Mouse (Mus musculus) testis, postnatal 14 days (tissue): Measurements from ENCODE around the gene Cirbp.

Experiments
- DNase-seq: peaks from one replicate; pipeline ENCODE4 v3.0.0; 2021; ENCODE audit warnings: low spot score

Cirbp gene

GRCm38 (mm10) chr10:80137626-80138552, 27.9 kb upstream of the Cirbp start:
- DNase-seq: no peak

- DNase-seq: peak; percentile 69
Measured at GRCm38 (mm10) chr10:80138553-80139438, 27.0 kb upstream of the Cirbp start, which contains the start of gene Atp5d. TSS of gene Atp5d (plus strand) at chr10:80138632.

GRCm38 (mm10) chr10:80139439-80139775, 26.4 kb upstream of the Cirbp start:
- DNase-seq: no peak

- no peak for DNase-seq
Measured at GRCm38 (mm10) chr10:80139975-80140665, 25.7 kb upstream of the Cirbp start.

- DNase-seq: no peak
Measured at GRCm38 (mm10) chr10:80140666-80141035, 25.1 kb upstream of the Cirbp start, which contains the start of gene Cbarp. TSS of gene Cbarp (minus strand) at chr10:80140835.

GRCm38 (mm10) chr10:80141243-80141642, 24.5 kb upstream of the Cirbp start:
- DNase-seq: peak; percentile 93

- DNase-seq: peak; percentile 95
Measured at GRCm38 (mm10) chr10:80141786-80142529, 23.8 kb upstream of the Cirbp start.

GRCm38 (mm10) chr10:80142530-80142925, 23.3 kb upstream of the Cirbp start:
- DNase-seq: no peak

GRCm38 (mm10) chr10:80143664-80144063, 22.1 kb upstream of the Cirbp start:
- no peak for DNase-seq

GRCm38 (mm10) chr10:80144159-80144558, 21.6 kb upstream of the Cirbp start:
- DNase-seq: no peak

GRCm38 (mm10) chr10:80144864-80145838, 20.6 kb upstream of the Cirbp start:
- no peak for DNase-seq

GRCm38 (mm10) chr10:80145896-80146295, 19.9 kb upstream of the Cirbp start:
- no peak for DNase-seq

GRCm38 (mm10) chr10:80146568-80147011, 19.2 kb upstream of the Cirbp start:
- peak; percentile 68 for DNase-seq

GRCm38 (mm10) chr10:80147146-80147718, 18.6 kb upstream of the Cirbp start:
- DNase-seq: no peak

GRCm38 (mm10) chr10:80147719-80148601, 17.8 kb upstream of the Cirbp start, which contains the start of gene Midn:
TSS of gene Midn (plus strand) at chr10:80148272.
- DNase-seq: peak; percentile 75

- peak; percentile 91 for DNase-seq
Measured at GRCm38 (mm10) chr10:80148610-80149290, 17.0 kb upstream of the Cirbp start.

GRCm38 (mm10) chr10:80149291-80150225, 16.2 kb upstream of the Cirbp start:
- peak; percentile 97 for DNase-seq
